Mouse (Mus musculus) heart, embryonic 11.5 days (tissue): ENCODE measurements at regions not wholly inside any gene's neighbourhood (a gene's known extent, or its start where the extent isn't known, plus 50 kb on each side); places are given as distances from the start of the nearest gene placed in this dataset.

Experiments used
- ATAC-seq: fragments of 200-750 bp; cut with Nextera tagmentation; replicated peaks from 2 replicates; pipeline ENCODE4 v1.8.0; 2017; ENCODE audit warnings: moderate library complexity; ENCODE audit not compliant: insufficient number of reproducible peaks, low FRiP score, low TSS enrichment
- H3K27ac ChIP-seq: fragments of 300-500 bp; sonication (generic); 2 replicates; pipeline ENCODE4 v1.5.1; 2014; ENCODE audit warnings: mild to moderate bottlenecking, low read depth, low read length
- H3K27me3 ChIP-seq: fragments of 300-500 bp; sonication (generic); 2 replicates; pipeline ENCODE4 v1.6.1; 2014; ENCODE audit warnings: mild to moderate bottlenecking, low read length, mixed read lengths; ENCODE audit not compliant: control insufficient read depth, insufficient read depth
- H3K36me3 ChIP-seq: fragments of 300-500 bp; sonication (generic); 2 replicates; pipeline ENCODE4 v1.6.1; 2014; ENCODE audit warnings: mild to moderate bottlenecking, low read length, moderate library complexity, mixed read lengths; ENCODE audit not compliant: control insufficient read depth, insufficient read depth
- H3K4me1 ChIP-seq: fragments of 300-500 bp; sonication (generic); 2 replicates; pipeline ENCODE4 v1.6.1; 2014; ENCODE audit warnings: low read length; ENCODE audit not compliant: control insufficient read depth, insufficient read depth
- H3K4me2 ChIP-seq: fragments of 300-500 bp; sonication (generic); 2 replicates; pipeline ENCODE4 v1.6.1; 2014; ENCODE audit warnings: mild to moderate bottlenecking, moderate library complexity
- H3K4me3 ChIP-seq: fragments of 300-500 bp; sonication (generic); 2 replicates; pipeline ENCODE4 v1.5.1; 2014; ENCODE audit warnings: low read depth, low read length
- H3K9ac ChIP-seq: fragments of 300-500 bp; sonication (generic); 2 replicates; pipeline ENCODE4 v1.6.1; 2014; ENCODE audit warnings: mild to moderate bottlenecking, low read depth, low read length, moderate library complexity
- H3K9me3 ChIP-seq: fragments of 300-500 bp; sonication (generic); replicated peaks from 2 replicates; pipeline ENCODE4 v1.6.1; 2016; ENCODE audit warnings: low read length; ENCODE audit not compliant: control insufficient read depth
- WGBS: fragments of 180-500 bp; shearing (Covaris S2); extraction: QIAGEN DNeasy Blood & Tissue Kit; methylation state at CpG from one replicate; pipeline ENCODE4 v1.1.7; 2014; ENCODE audit not compliant: insufficient replicate concordance; 5-methylcytosine and 5-hydroxymethylcytosine counted together

DNA sequence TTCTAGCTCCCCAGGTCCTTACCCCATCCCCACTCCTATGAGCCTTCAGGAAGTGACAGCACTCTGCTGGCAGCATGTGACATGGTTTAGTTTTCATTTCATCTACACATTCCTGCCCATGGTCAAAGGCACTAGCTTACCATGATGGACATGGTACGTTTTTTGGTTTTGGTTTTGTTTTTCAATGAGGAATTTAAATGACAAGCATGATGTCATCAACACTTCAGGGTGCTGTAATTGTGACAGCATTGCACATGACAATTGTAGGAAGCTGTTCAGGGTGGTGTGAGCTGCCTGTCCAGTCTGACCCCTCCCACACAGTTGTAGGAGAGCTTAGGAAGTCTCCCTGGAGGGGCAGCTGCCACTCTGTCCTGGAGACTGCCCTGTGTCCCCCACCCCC, 61.3 kb upstream of the Bod1 start:
- WGBS, result 56% methylated on average over 1 of the region's 1 CpGs
- Histone ChIP-seq H3K4me2 (no peak overlapping the region), H3K4me1 (peaks cover 19% of the 10 kb centered on the region), H3K4me3 (no peak overlapping the region), H3K9ac (no peak overlapping the region), H3K27ac (no peak overlapping the region), H3K36me3 (no peaks in the 10 kb centered on the region), H3K9me3 (no peaks in the 10 kb centered on the region), H3K27me3 (no peaks in the 10 kb centered on the region)
- ATAC-seq, result no peak

DNA sequence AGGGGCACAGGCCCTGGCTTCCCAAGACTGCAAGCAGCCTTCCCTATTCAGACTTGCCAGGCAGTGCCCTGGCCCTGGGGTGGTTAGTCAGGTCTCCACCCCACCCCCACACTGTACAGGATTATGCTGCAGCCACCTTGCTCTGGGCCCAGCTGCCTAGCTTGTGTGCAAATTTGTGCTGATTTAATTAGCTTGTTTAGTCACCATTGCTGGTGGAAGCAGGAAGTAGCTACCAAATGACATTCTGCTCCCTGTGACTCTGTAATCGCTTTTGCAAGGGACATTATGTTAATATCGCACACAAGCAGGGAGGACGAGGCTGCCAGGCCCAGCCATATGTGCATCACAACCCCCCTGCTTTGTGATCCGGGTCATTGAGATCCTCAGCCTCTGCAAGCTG, 62.4 kb upstream of the Bod1 start:
- Histone ChIP-seq H3K9me3 (no peaks in the 10 kb centered on the region), H3K4me2 (no peak overlapping the region), H3K27ac (no peak overlapping the region), H3K4me3 (no peak overlapping the region), H3K36me3 (no peaks in the 10 kb centered on the region), H3K27me3 (no peaks in the 10 kb centered on the region), H3K4me1 (peaks cover 19% of the 10 kb centered on the region), H3K9ac (no peak overlapping the region)
- ATAC-seq, result no peak
- 57% methylated on average over 4 of the region's 4 CpGs for WGBS

DNA sequence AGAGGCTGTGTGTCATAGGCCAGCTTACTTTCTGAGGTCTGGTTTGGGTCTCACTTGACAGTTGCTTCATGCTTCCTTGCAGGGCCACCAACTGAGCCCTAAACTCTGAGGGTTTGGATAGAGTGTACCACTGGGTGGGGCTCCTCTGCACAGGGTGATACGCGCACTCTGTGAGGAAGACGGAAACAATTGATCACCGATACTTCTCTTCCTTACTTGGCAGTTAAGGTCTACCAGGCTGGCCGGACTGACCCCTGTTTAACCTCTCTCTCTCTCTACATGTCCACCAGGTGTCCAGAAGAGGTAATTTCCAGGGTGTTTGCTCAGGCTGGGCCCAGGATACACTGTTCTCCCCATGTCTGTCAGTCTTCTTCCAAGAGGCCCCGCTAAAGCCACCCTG, 63.6 kb upstream of the Bod1 start:
- ATAC-seq, result no peak
- no peaks in the 10 kb centered on the region for H3K9me3 ChIP-seq
- no peak overlapping the region for H3K9ac ChIP-seq
- 77% methylated on average over 6 of the region's 6 CpGs for WGBS
- no peak overlapping the region for H3K27ac ChIP-seq
- no peak overlapping the region for H3K4me2 ChIP-seq
- H3K27me3 ChIP-seq, result no peaks in the 10 kb centered on the region
- H3K4me1 ChIP-seq, result peaks cover 19% of the 10 kb centered on the region
- H3K4me3 ChIP-seq, result no peak overlapping the region
- no peaks in the 10 kb centered on the region for H3K36me3 ChIP-seq

DNA sequence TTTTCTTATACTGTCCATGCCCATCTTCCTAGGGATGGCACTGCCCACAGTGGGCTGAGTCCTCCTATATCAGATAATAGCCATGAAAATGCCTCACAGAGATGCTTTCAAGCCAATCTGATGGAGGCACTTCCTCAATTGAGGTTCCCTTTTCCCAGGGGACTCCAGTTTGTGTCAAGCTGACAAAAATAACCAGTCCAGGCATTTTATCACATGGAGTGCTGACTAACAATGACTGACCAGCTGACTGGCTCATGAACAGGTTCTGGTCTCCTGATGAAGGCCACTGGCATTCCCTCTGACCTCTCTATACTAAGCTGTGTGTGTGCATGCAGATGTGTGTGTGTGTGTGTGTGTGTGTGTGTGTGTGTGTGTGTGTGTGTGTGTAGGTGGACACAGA, 64.4 kb upstream of the Bod1 start:
- no peak for ATAC-seq
- H3K4me2 ChIP-seq, result no peak overlapping the region
- no peak overlapping the region for H3K9ac ChIP-seq
- H3K36me3 ChIP-seq, result no peaks in the 10 kb centered on the region
- no peak overlapping the region for H3K27ac ChIP-seq
- H3K4me1 ChIP-seq, result peaks cover 14% of the 10 kb centered on the region
- no peaks in the 10 kb centered on the region for H3K9me3 ChIP-seq
- H3K4me3 ChIP-seq, result no peak overlapping the region
- H3K27me3 ChIP-seq, result no peaks in the 10 kb centered on the region

DNA sequence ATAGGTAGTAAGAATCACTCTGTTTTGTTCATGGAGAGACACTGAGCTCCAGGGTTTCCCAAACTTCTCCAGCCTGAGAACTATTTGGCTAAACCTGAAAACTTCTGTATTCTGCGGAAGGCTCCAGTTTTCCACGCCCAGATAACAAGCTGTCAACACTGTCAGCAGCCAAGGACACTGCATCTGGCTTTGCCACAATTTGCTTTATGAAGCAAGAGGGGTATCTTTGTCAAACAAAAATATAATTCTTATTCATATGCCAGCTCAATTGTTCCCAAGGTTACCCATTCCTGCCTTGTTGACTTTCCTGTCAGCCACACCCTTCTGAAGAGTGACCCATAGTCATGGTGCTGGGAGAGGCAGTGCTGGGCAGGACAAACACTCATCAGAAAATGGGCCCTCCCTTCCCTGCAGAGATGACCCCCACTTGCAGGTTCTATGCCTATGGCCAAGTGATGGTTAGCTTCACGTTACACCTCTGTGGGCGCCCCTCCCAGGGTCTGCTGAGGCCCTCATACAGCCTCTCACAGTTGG, 64.9 kb upstream of the Bod1 start:
- no peak overlapping the region for H3K4me2 ChIP-seq
- ATAC-seq, result no peak
- H3K4me3 ChIP-seq, result no peak overlapping the region
- H3K4me1 ChIP-seq, result peaks cover 14% of the 10 kb centered on the region
- no peaks in the 10 kb centered on the region for H3K36me3 ChIP-seq
- WGBS, result 62% methylated on average over 4 of the region's 4 CpGs
- H3K9me3 ChIP-seq, result no peaks in the 10 kb centered on the region
- no peaks in the 10 kb centered on the region for H3K27me3 ChIP-seq
- H3K27ac ChIP-seq, result no peak overlapping the region
- H3K9ac ChIP-seq, result no peak overlapping the region

DNA sequence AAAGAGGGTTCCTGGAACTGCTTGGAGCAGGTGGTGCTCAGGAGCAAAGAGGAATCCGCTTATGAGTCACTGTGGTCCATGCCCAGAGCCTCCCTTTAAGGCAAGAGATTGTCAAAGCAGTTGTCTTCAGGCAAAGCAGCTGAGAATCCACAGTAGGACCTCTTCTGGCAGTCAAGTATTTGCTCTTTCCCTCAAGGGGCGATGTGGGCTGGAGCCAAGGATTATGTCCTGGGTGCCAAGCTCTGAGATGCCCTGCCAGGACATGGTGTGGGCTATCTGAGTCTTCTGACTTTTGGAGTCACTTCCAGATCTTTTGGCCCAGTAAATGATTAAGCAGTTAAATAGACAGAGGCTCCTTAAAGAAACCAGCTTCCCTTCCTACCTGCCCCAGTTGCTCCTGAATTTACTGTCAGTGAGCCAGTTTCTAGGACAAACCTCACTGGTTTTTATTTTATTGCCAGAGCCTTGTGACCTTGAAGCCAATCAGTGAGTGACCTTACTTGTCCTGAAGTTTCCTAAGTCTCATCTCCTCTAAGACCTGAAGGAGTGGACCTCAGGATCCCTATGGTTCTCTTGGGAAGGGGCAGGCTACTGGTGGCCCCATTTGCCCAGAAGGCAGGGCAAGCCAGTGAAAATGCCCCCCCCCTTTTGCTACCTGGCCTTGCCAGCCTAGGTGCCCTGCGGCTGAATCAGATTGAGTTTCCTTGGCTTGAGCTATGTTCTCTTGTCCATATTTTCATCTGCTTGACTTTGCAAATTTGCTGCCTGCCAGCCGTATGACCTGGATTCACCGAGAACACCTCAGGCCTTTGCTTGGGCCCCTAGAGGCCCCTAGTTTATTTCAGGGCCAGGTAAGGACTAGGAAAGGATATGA, 66.7 kb upstream of the Bod1 start:
- Histone ChIP-seq H3K4me1 (peaks cover 6% of the 10 kb centered on the region; the same call in 1 of the 2 replicates), H3K4me2 (no peak overlapping the region), H3K27ac (no peak overlapping the region), H3K4me3 (no peak overlapping the region), H3K36me3 (no peaks in the 10 kb centered on the region), H3K9me3 (no peaks in the 10 kb centered on the region), H3K9ac (no peak overlapping the region), H3K27me3 (no peaks in the 10 kb centered on the region)
- 84% methylated on average over 5 of the region's 5 CpGs for WGBS
- ATAC-seq, result no peak

DNA sequence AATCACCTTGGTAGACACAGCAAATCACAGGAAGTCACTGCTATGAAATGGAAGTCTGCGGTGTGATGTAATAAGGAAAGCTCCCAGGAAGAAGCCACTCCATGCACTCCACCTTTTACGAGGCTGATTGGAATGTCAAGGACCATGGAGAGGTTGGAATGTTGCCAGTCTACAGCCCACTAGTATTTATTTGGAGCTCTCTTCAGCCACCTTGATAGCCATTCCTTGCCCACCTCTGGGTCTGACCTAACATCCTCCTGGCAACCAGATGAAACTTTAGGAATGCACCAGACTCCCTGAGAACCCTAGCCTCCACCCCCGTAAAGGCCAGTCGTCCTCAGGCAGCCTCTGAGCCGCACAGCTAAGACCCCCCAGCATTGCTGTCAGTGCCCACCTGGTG, 68.7 kb upstream of the Bod1 start:
- WGBS, result 73% methylated on average over 5 of the region's 5 CpGs
- ATAC-seq, result no peak
- no peak overlapping the region for H3K4me2 ChIP-seq

DNA sequence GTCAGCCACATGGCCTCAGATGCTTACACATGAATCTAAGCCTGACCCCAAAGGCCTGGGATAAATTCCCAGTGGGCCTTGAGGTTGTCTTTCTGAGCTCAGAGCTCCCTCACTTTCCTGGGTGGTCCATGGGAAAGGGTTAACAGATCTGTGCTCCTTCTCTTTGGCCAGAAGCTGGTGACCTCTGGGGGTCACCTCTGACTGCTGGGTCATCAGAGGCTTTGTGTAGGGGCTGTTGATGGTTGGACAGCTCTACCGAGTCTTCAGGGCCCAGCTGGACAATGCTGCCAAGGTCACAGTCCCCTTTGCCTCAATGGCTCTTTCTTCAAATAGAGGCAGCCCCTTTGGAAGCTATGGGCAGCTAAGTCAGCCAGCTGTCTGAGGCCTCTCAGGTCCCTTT, 70.5 kb upstream of the Bod1 start:
- no peaks in the 10 kb centered on the region for H3K9me3 ChIP-seq
- no peak overlapping the region for H3K4me2 ChIP-seq
- ATAC-seq, result no peak
- H3K4me3 ChIP-seq, result no peak overlapping the region
- H3K9ac ChIP-seq, result no peak overlapping the region
- 35% methylated on average over 1 of the region's 1 CpGs for WGBS
- H3K36me3 ChIP-seq, result no peaks in the 10 kb centered on the region
- no peak overlapping the region for H3K27ac ChIP-seq
- no peaks in the 10 kb centered on the region for H3K4me1 ChIP-seq
- H3K27me3 ChIP-seq, result no peaks in the 10 kb centered on the region

More for the DNA sequence above, 68.7 kb upstream of the Bod1 start:
- no peak overlapping the region for H3K4me3 ChIP-seq
- H3K27ac ChIP-seq, result no peak overlapping the region
- H3K4me1 ChIP-seq, result no peaks in the 10 kb centered on the region
- H3K36me3 ChIP-seq, result no peaks in the 10 kb centered on the region
- no peaks in the 10 kb centered on the region for H3K27me3 ChIP-seq
- no peak overlapping the region for H3K9ac ChIP-seq
- H3K9me3 ChIP-seq, result no peaks in the 10 kb centered on the region
